In the genomic region with DNA sequence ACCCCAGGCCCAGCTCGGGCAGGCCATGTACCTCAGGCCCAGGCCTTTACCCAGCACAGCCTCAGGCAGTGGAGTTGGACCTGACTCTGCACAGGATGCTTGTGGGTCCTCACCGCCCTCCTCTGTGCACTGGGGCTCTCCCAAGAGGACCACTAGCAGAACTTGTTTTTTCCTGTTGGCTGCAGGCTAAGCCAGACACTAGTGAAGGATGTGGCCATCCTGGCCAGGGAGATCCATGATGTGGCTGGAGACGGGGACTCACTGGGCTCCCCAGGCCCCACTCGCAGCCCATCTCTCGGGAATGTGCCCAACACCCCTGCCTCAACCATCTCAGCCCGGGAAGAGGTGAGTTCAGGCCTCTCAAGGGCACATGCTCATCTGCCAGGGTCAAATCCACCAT, we compare ENCODE assay signal across 8 mouse cellular contexts. TPM values are rescaled to one million over a fixed set of nuclear protein-coding genes. Genes with fewer than 3 reads are reported as not detected.
DNase-seq lines count a peak whose midpoint lies in the region; ATAC-seq and TF ChIP-seq lines count a peak whose summit lies in the region.

No protein-coding gene starts in this region.

- no peak overlapping the region for H3K9ac ChIP-seq in forebrain, embryonic 15.5 days (replicated peaks)
- H3K9ac ChIP-seq in hindbrain, postnatal 0 days (replicated peaks; ENCODE audit: low read length): no peak overlapping the region; the same call in 1 of the 2 replicates
- H3K9ac ChIP-seq in stomach, embryonic 16.5 days (ENCODE audit: low read length): peak overlapping the region; percentile 55; the same call in 1 of the 2 replicates

- peak overlapping the region; percentile 72 for H3K27ac ChIP-seq in forebrain, embryonic 10.5 days
- H3K27ac ChIP-seq in forebrain, embryonic 15.5 days (replicated peaks): no peak overlapping the region
- peak overlapping the region; percentile 67; the same call in 1 of the 2 replicates for H3K27ac ChIP-seq in hindbrain, postnatal 0 days
- H3K27ac ChIP-seq in stomach, embryonic 16.5 days (ENCODE audit: low read length): peak overlapping the region; percentile 73

- H3K4me2 ChIP-seq in forebrain, embryonic 15.5 days (replicated peaks): no peak overlapping the region
- H3K4me2 ChIP-seq in hindbrain, postnatal 0 days (ENCODE audit: low read depth, low read length): no peak overlapping the region
- no peak overlapping the region for H3K4me2 ChIP-seq in stomach, embryonic 16.5 days (ENCODE audit: low read depth, low read length)

- no peak overlapping the region for H3K4me3 ChIP-seq in forebrain, embryonic 10.5 days
- no peak overlapping the region for H3K4me3 ChIP-seq in forebrain, embryonic 15.5 days
- H3K4me3 ChIP-seq in hindbrain, postnatal 0 days (ENCODE audit: low read length): no peak overlapping the region
- no peak overlapping the region for H3K4me3 ChIP-seq in stomach, embryonic 16.5 days (replicated peaks; ENCODE audit: low read length)

- H3K4me1 ChIP-seq in forebrain, embryonic 10.5 days: peaks cover 20% of the 10 kb centered on the region
- H3K4me1 ChIP-seq in forebrain, embryonic 15.5 days: peaks cover 10% of the 10 kb centered on the region
- 0 out of 2 replicates have a peak, but pooled peaks cover under 1% of the 10 kb centered on the region for H3K4me1 ChIP-seq in hindbrain, postnatal 0 days (ENCODE audit: insufficient read depth, low read length)
- peaks cover 22% of the 10 kb centered on the region for H3K4me1 ChIP-seq in stomach, embryonic 16.5 days (ENCODE audit: control insufficient read depth, insufficient read depth, low read length)

- peaks cover 51% of the 10 kb centered on the region for H3K36me3 ChIP-seq in forebrain, embryonic 10.5 days (replicated peaks)
- H3K36me3 ChIP-seq in forebrain, embryonic 15.5 days: peaks cover 45% of the 10 kb centered on the region
- peaks cover 25% of the 10 kb centered on the region for H3K36me3 ChIP-seq in hindbrain, postnatal 0 days (ENCODE audit: insufficient read depth, low read length)
- H3K36me3 ChIP-seq in stomach, embryonic 16.5 days (ENCODE audit: control insufficient read depth, insufficient read depth, low read length): 0 out of 2 replicates have a peak, but pooled peaks cover 9% of the 10 kb centered on the region

- H3K9me3 ChIP-seq in forebrain, embryonic 10.5 days: no peaks in the 10 kb centered on the region
- H3K9me3 ChIP-seq in forebrain, embryonic 15.5 days: no peaks in the 10 kb centered on the region
- no peaks in the 10 kb centered on the region for H3K9me3 ChIP-seq in hindbrain, postnatal 0 days (ENCODE audit: low read length)
- no peaks in the 10 kb centered on the region for H3K9me3 ChIP-seq in stomach, embryonic 16.5 days (replicated peaks; ENCODE audit: control insufficient read depth, low read length)

- H3K27me3 ChIP-seq in forebrain, embryonic 10.5 days (ENCODE audit: poor library complexity, severe bottlenecking): no peaks in the 10 kb centered on the region
- H3K27me3 ChIP-seq in forebrain, embryonic 15.5 days: no peaks in the 10 kb centered on the region
- H3K27me3 ChIP-seq in hindbrain, postnatal 0 days (ENCODE audit: insufficient read depth, low read length): no peaks in the 10 kb centered on the region
- H3K27me3 ChIP-seq in stomach, embryonic 16.5 days (ENCODE audit: control insufficient read depth, insufficient read depth, low read length): no peaks in the 10 kb centered on the region

- DNase-seq in forebrain, embryonic 10.5 days (ENCODE audit: extremely low spot score, low spot score): no peak
- peak; percentile 17 for DNase-seq in right cerebral cortex, postnatal 14 days
- no peak for DNase-seq in right cerebral cortex, postnatal 4 days
- DNase-seq in hindbrain, postnatal 0 days (ENCODE audit: low spot score): no peak
- DNase-seq in thymus, postnatal 25 days: no peak
- DNase-seq in urinary bladder, adult 18-20 months (ENCODE audit: low spot score in 2 of 2): no peak

- WGBS in forebrain, embryonic 10.5 days: 77% methylated on average over 6 of the region's 6 CpGs
- 68% methylated on average over 6 of the region's 6 CpGs for WGBS in forebrain, embryonic 15.5 days
- 64% methylated on average over 6 of the region's 6 CpGs for WGBS in hindbrain, postnatal 0 days
- 57% methylated on average over 6 of the region's 6 CpGs for WGBS in stomach, embryonic 16.5 days

- TF ChIP-seq CTCF in hindbrain, postnatal 0 days (IDR thresholded peaks at IDR 0.05; ENCODE audit: low read depth): no peak

- ATAC-seq in forebrain, embryonic 15.5 days (replicated peaks): no peak; the same call in 1 of the 2 replicates
- ATAC-seq in hindbrain, postnatal 0 days: peak; percentile 5
- ATAC-seq in stomach, embryonic 16.5 days (ENCODE audit: insufficient read depth, low FRiP score): 0 out of 2 replicates have a peak, but pooled peaks have one; percentile 8

RNA-seq across cellular contexts. Expression of a gene that starts 17.7 kb away (rescaled TPM):
- 3.8 and 3.9 TPM in 2 replicates for polyA plus RNA-seq in forebrain, embryonic 10.5 days (2016; fragmentation: Nextera tagmentation; extraction: Ambion mirVana)
- 5.3 and 6.2 TPM in 2 replicates for polyA plus RNA-seq in forebrain, embryonic 15.5 days (2015; fragmentation: Nextera tagmentation; extraction: Ambion mirVana)
- total RNA-seq in hindbrain, postnatal 0 days (2014; rRNA removed): 10.5 and 14.5 TPM in 2 replicates
- 9.4 and 10.8 TPM in 2 replicates for polyA plus RNA-seq in hindbrain, postnatal 0 days (2015; fragmentation: Nextera tagmentation; extraction: Ambion mirVana)
- 13.7 and 17.1 TPM in 2 replicates for polyA plus RNA-seq in stomach, embryonic 16.5 days (2015; fragmentation: Nextera tagmentation; extraction: Ambion mirVana)

RNA-seq across cellular contexts. Expression of a gene that starts 22.5 kb away (rescaled TPM):
- polyA plus RNA-seq in forebrain, embryonic 10.5 days (2016; fragmentation: Nextera tagmentation; extraction: Ambion mirVana): 5.9 and 7.9 TPM in 2 replicates
- 24.0 and 27.0 TPM in 2 replicates for polyA plus RNA-seq in forebrain, embryonic 15.5 days (2015; fragmentation: Nextera tagmentation; extraction: Ambion mirVana)
- total RNA-seq in hindbrain, postnatal 0 days (2014; rRNA removed): 118 and 123 TPM in 2 replicates
- polyA plus RNA-seq in hindbrain, postnatal 0 days (2015; fragmentation: Nextera tagmentation; extraction: Ambion mirVana): 34.0 and 39.0 TPM in 2 replicates
- 19.8 and 21.9 TPM in 2 replicates for polyA plus RNA-seq in stomach, embryonic 16.5 days (2015; fragmentation: Nextera tagmentation; extraction: Ambion mirVana)

RNA-seq across cellular contexts. Expression of a gene that starts 59.7 kb away (rescaled TPM):
- polyA plus RNA-seq in forebrain, embryonic 10.5 days (2016; fragmentation: Nextera tagmentation; extraction: Ambion mirVana): 0.05 and 0.11 TPM in 2 replicates
- 0.92 and 1.1 TPM in 2 replicates for polyA plus RNA-seq in forebrain, embryonic 15.5 days (2015; fragmentation: Nextera tagmentation; extraction: Ambion mirVana)
- total RNA-seq in hindbrain, postnatal 0 days (2014; rRNA removed): 7.7 and 12.1 TPM in 2 replicates
- 3.3 and 3.6 TPM in 2 replicates for polyA plus RNA-seq in hindbrain, postnatal 0 days (2015; fragmentation: Nextera tagmentation; extraction: Ambion mirVana)
- polyA plus RNA-seq in stomach, embryonic 16.5 days (2015; fragmentation: Nextera tagmentation; extraction: Ambion mirVana): 4.9 and 5.4 TPM in 2 replicates
